Mouse (Mus musculus) embryonic facial prominence, embryonic 10.5 days (tissue): ENCODE results near the gene Hes1. TPM values are rescaled to one million over a fixed set of nuclear protein-coding genes. Genes with fewer than 3 reads are reported as not detected.

Experiments
- DNase-seq: peaks from one replicate; pipeline ENCODE4 v3.0.0-alpha.2; 2017; ENCODE audit warnings: low spot score
- H3K27ac ChIP-seq: fragments of 300-500 bp; sonication (generic); replicated peaks from 2 replicates; pipeline ENCODE4 v1.5.1; 2016; ENCODE audit warnings: mild to moderate bottlenecking
- H3K27me3 ChIP-seq: fragments of 300-500 bp; sonication (generic); replicated peaks from 2 replicates; pipeline ENCODE4 v1.6.1; 2016; ENCODE audit warnings: low read depth, mild to moderate bottlenecking; ENCODE audit not compliant: poor library complexity, severe bottlenecking
- H3K36me3 ChIP-seq: fragments of 300-500 bp; sonication (generic); replicated peaks from 2 replicates; pipeline ENCODE4 v1.6.1; 2016; ENCODE audit warnings: mild to moderate bottlenecking, moderate library complexity
- H3K4me1 ChIP-seq: fragments of 300-500 bp; sonication (generic); 2 replicates; pipeline ENCODE4 v1.6.1; 2016
- H3K4me3 ChIP-seq: fragments of 300-500 bp; sonication (generic); 2 replicates; pipeline ENCODE4 v1.5.1; 2016; ENCODE audit warnings: mild to moderate bottlenecking, moderate library complexity
- H3K9me3 ChIP-seq: fragments of 300-500 bp; sonication (generic); 2 replicates; pipeline ENCODE4 v1.6.1; 2016; ENCODE audit warnings: mild to moderate bottlenecking
- WGBS: fragments of 180-500 bp; shearing (Covaris S2); methylation state at CpG from one replicate; pipeline ENCODE4 v1.1.7; 2016; 5-methylcytosine and 5-hydroxymethylcytosine counted together
- polyA plus RNA-seq: library from polyadenylated mRNA; unstranded; fragments of >200 nt; fragmentation: Nextera tagmentation; extraction: Ambion mirVana; gene quantifications from 2 replicates; pipeline ENCODE4 v1.2.1, GENCODE M21; 2016

The Hes1 gene
- polyA plus RNA-seq, 1 experiment from 2014 or later: 47.2 TPM

DNA sequence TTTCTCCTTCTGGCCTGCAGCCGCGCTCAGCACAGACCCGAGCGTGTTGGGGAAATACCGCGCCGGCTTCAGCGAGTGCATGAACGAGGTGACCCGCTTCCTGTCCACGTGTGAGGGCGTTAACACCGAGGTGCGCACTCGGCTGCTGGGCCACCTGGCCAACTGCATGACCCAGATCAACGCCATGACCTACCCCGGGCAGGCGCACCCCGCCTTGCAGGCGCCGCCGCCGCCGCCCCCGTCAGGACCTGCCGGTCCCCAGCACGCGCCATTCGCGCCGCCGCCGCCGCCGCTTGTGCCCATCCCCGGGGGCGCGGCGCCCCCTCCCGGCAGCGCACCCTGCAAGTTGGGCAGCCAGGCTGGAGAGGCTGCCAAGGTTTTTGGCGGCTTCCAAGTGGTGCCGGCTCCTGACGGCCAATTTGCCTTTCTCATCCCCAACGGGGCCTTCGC lies 2.7 kb downstream of the Hes1 start:
- WGBS: under 1% methylated on average over 46 of the region's 46 CpGs

DNA sequence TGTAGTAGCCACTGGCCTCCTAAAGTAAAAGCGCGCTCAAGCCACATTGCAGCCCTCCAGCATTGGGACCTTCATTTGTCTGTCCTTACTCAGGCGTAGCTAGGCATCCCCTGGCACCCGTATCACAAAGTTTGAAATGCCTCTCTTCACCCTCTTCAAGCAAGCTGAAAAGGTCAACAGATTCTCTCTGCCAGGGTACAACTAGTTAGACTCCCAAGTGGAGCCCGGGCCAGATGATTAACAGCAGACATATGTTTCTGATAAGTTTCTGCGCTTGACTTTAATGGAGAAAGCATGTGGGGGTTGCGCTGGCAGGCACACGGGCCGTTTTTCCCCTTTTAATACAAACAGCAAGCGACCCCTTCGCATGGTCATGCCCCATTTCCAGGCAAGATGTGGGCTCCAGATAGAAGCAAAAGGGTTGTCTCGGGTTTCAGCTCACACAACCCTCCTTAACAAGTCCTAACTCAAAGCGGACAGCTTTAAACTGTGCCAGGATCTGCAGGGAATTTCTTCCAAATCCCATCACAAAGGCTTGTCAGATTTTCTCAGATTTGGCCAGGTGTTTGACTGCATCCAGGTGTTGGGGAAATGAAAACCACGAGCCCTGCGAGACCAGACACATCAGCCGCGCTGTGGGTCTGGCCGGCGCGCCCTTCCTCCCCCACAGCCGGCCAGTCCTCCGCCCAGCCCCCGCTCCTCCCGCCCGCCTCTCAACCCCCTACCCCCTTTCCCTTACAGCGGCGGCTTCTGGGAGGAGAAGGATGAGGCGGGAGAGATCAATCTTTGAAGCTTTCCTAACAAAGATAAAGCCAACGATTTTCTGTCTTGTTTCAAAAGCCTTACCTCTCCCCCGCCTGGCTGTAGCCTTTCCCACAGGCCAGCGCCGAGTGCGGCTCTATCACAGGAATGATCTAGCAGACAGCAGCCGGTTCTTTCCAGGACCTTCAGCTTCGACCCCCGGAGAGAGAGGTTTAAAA lies 4.1 kb downstream of the Hes1 start:
- Histone ChIP-seq H3K4me1 (peaks cover 71% of the 10 kb centered on the region), H3K27ac (peak overlapping the region; percentile 95), H3K27me3 (peaks cover 18% of the 10 kb centered on the region), H3K4me3 (peak overlapping the region; percentile 67), H3K36me3 (peaks cover 7% of the 10 kb centered on the region; the same call in 1 of the 2 replicates), H3K9me3 (no peaks in the 10 kb centered on the region)
- DNase-seq: peak; percentile 89
- WGBS: under 1% methylated on average over 36 of the region's 36 CpGs

More for the DNA sequence above, 2.7 kb downstream of the Hes1 start:
- peak overlapping the region; percentile 67 for H3K4me3 ChIP-seq
- DNase-seq: peak; percentile 90
- peak overlapping the region; percentile 99 for H3K27ac ChIP-seq
- H3K27me3 ChIP-seq: peaks cover 12% of the 10 kb centered on the region
- H3K36me3 ChIP-seq: peaks cover 7% of the 10 kb centered on the region; the same call in 1 of the 2 replicates
- peaks cover 83% of the 10 kb centered on the region for H3K4me1 ChIP-seq
- no peaks in the 10 kb centered on the region for H3K9me3 ChIP-seq

- peak overlapping the region; percentile 95 for H3K27ac ChIP-seq
- peaks cover 7% of the 10 kb centered on the region; the same call in 1 of the 2 replicates for H3K36me3 ChIP-seq
- no peaks in the 10 kb centered on the region for H3K9me3 ChIP-seq
- H3K4me1 ChIP-seq: peaks cover 60% of the 10 kb centered on the region
- 3% methylated on average over 4 of the region's 4 CpGs for WGBS
- peak overlapping the region; percentile 61 for H3K4me3 ChIP-seq
- DNase-seq: no peak
- H3K27me3 ChIP-seq: peaks cover 24% of the 10 kb centered on the region
These were observed 5.4 kb downstream of the Hes1 start for GRCm38 (mm10) chr16:30069580-30069949.

DNA sequence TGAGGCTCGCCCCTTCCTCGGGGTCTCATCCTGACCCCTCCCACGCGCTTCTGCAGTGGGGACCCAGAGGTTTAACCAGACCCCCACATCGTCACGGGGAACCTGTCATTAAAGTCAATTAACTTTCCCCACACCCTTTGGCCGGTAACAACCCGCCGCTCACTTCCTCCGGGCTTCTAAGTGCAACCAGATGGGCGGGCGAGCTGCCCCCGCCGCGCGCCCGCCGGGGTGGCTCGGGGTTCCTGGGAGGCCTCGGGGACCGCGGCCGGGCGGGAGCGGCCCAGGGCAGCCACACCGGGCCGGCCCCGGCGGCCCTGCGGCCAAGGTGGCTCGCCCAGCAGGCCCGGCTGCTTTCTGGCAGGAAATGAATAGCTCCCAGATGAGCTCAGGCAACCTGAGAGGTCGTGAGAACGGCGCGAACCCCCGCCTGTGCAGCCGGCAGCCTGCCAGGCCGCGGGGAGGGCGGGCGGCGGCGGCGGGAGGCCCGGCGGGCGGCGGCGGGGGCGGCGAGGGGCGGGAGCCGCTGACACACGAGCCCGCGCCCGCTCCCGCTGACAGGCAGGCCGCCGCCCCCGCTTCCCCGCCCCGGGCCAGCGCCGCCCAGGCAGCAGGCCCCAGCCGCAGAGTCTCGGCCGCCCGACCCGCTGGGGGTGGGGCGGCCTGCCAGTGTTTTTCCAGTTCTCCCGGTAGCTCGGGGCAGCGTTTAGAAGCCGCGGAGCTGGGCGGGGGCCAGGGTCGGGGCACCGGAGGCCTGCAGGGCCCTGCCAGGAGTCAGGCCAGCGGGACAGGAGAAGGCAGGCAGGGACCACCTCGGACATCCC lies 6.0 kb downstream of the Hes1 start:
- peak; percentile 91 for DNase-seq
- Histone ChIP-seq H3K27ac (peak overlapping the region; percentile 95), H3K36me3 (peaks cover 7% of the 10 kb centered on the region; the same call in 1 of the 2 replicates), H3K9me3 (no peaks in the 10 kb centered on the region), H3K4me1 (peaks cover 56% of the 10 kb centered on the region), H3K4me3 (peak overlapping the region; percentile 61), H3K27me3 (peaks cover 24% of the 10 kb centered on the region)
- under 1% methylated on average over 82 of the region's 82 CpGs for WGBS

DNA sequence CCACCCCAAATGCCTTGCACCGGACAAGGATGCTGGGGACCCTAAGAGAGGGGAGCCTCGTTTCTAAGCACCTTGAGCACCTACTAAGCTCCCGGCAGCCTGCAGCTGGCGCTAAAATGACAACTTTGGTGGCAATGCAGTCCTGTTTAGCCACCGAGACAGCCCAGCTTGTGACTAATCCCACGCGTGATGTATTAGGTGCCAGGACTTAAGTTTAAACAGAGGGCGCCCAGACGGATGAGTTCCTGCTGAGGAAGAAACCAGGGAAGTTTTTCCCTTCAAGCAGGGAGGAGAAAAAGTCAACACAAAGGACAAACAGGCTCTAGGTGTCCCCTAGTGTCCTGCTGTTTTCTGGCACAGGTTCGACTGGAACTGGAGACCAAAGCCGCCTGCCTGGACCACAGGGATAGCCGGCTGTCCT lies 6.6 kb downstream of the Hes1 start:
- WGBS: 1% methylated on average over 12 of the region's 12 CpGs
- peaks cover 24% of the 10 kb centered on the region for H3K27me3 ChIP-seq
- peak overlapping the region; percentile 61 for H3K4me3 ChIP-seq
- H3K27ac ChIP-seq: peak overlapping the region; percentile 95
- H3K36me3 ChIP-seq: peaks cover 7% of the 10 kb centered on the region; the same call in 1 of the 2 replicates
- no peak for DNase-seq
- H3K4me1 ChIP-seq: peaks cover 56% of the 10 kb centered on the region
- no peaks in the 10 kb centered on the region for H3K9me3 ChIP-seq

DNA sequence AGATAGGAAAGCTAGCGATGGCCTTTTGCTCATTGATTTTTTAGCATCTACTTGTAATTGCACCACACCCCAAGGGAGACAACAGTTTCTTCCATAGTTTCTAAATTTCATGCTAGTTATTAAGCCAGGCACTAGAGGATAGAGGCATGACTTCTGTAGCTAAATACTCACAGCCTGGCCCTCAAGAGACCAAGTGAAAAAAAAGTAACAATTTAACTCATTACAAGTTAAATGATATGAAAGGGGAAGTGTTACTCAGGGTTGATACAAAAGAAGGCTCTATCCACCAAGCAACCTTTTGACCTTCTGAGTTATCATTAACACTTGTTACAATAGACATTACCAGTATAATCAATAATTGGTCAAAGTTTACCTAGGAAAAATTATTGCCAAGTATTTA lies 9.1 kb downstream of the Hes1 start:
- Histone ChIP-seq H3K27me3 (peaks cover 24% of the 10 kb centered on the region), H3K27ac (no peak overlapping the region), H3K9me3 (no peaks in the 10 kb centered on the region), H3K4me3 (no peak overlapping the region), H3K36me3 (no peaks in the 10 kb centered on the region), H3K4me1 (peaks cover 36% of the 10 kb centered on the region)
- 93% methylated on average over 1 of the region's 1 CpGs for WGBS
- no peak for DNase-seq

DNA sequence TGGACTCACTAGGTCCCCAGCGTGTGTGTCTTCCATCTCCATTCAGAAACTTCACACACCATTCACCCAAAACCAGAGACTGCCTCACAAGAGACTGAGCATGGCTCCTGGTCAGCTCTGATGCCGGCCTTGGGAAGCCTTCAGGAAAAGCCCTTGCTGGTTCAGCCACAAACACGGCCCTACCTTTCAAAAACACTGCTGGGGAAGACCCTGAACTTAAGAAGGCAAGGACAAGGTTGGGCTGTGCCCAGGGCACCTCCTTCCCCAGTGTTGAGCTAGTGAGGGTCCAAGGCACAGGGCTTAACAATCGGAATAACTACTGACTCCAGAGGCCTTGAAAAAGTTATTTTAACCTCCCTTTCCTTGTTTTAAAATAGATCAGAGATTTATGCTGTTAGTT lies 17.3 kb downstream of the Hes1 start:
- Histone ChIP-seq H3K27me3 (peaks cover 27% of the 10 kb centered on the region), H3K9me3 (no peaks in the 10 kb centered on the region; the same call in 1 of the 2 replicates), H3K4me3 (no peak overlapping the region), H3K4me1 (peaks cover 30% of the 10 kb centered on the region), H3K36me3 (no peaks in the 10 kb centered on the region), H3K27ac (peak overlapping the region; percentile 49; the same call in 1 of the 2 replicates)
- no peak for DNase-seq
- WGBS: 52% methylated on average over 4 of the region's 4 CpGs

DNA sequence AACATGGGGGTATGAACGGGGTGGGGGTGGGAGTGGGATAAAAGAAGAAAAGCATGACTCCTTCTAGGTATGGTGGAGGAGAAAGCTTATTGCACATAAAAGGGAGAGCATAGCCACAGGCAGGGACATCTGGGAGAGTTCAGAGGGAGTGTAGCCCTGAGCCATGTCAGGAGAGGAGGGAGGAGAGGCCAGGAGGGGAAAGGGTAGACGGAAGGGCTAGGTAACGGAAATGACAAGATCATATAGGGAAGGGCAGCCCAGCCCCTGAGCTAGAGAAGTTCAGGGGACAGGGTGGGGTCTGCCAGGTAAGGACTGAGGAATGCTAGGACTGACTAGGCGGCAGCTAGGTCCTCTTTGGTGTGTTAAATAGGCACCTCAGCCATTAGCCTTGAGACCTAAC lies 17.8 kb downstream of the Hes1 start:
- Histone ChIP-seq H3K36me3 (no peaks in the 10 kb centered on the region), H3K4me3 (no peak overlapping the region), H3K27ac (0 out of 2 replicates have a peak overlapping the region, but pooled peaks have one; percentile 32), H3K27me3 (peaks cover 27% of the 10 kb centered on the region), H3K9me3 (no peaks in the 10 kb centered on the region; the same call in 1 of the 2 replicates), H3K4me1 (peaks cover 33% of the 10 kb centered on the region)
- 73% methylated on average over 4 of the region's 4 CpGs for WGBS
- DNase-seq: no peak

GRCm38 (mm10) chr16:30082965-30083364 lies 18.8 kb downstream of the Hes1 start:
- Histone ChIP-seq H3K4me1 (peaks cover 33% of the 10 kb centered on the region), H3K27ac (no peak overlapping the region), H3K9me3 (no peaks in the 10 kb centered on the region; the same call in 1 of the 2 replicates), H3K4me3 (no peak overlapping the region), H3K36me3 (no peaks in the 10 kb centered on the region), H3K27me3 (peaks cover 28% of the 10 kb centered on the region)
- WGBS: 94% methylated on average over 8 of the region's 8 CpGs
- DNase-seq: no peak

DNA sequence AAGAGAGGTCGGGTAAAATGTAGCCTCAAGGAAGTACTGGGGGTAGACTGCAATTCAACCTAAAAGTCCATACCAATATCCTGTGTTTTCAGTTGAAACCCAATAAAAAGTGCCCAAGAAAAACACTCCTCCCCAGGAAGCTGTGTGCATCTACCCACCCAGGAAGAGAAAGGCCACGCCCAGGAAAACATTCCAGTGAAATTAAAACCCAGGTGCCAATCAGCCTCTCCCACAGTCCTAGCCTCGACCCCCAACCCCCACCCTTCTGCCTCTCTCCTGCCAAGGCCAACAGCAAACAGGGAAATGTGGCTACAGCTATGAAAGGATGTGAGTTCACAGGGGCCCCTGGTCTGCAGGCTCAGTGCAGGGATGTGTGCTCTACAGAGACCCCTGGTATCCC lies 19.4 kb downstream of the Hes1 start:
- Histone ChIP-seq H3K36me3 (no peaks in the 10 kb centered on the region), H3K27ac (peak overlapping the region; percentile 48), H3K27me3 (peaks cover 33% of the 10 kb centered on the region), H3K4me1 (peaks cover 33% of the 10 kb centered on the region), H3K9me3 (no peaks in the 10 kb centered on the region; the same call in 1 of the 2 replicates), H3K4me3 (no peak overlapping the region)
- no peak for DNase-seq
- 57% methylated on average over 3 of the region's 3 CpGs for WGBS

DNA sequence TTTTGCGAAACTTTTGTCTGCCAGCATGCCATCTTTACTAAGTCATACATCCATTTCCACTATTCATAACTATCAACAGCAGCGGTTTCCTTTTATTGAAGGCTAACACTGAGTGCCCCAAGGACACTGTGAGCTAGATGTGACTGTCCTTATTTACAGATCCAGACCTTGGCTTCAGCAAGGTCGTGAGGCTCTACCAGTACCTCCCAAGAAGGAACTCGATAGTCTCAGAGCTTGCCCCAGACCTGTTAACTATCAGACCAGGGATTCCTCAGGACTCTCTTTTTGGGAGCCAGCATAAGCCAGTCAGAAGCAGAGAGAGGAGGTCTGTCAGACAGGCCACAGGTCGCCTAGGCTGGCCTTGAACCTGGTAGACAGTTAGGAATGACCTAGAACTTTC lies 24.5 kb downstream of the Hes1 start:
- Histone ChIP-seq H3K27ac (no peak overlapping the region), H3K4me1 (peaks cover 18% of the 10 kb centered on the region), H3K27me3 (peaks cover 31% of the 10 kb centered on the region), H3K4me3 (no peak overlapping the region), H3K9me3 (no peaks in the 10 kb centered on the region), H3K36me3 (no peaks in the 10 kb centered on the region)
- 87% methylated on average over 5 of the region's 5 CpGs for WGBS
- no peak for DNase-seq

DNA sequence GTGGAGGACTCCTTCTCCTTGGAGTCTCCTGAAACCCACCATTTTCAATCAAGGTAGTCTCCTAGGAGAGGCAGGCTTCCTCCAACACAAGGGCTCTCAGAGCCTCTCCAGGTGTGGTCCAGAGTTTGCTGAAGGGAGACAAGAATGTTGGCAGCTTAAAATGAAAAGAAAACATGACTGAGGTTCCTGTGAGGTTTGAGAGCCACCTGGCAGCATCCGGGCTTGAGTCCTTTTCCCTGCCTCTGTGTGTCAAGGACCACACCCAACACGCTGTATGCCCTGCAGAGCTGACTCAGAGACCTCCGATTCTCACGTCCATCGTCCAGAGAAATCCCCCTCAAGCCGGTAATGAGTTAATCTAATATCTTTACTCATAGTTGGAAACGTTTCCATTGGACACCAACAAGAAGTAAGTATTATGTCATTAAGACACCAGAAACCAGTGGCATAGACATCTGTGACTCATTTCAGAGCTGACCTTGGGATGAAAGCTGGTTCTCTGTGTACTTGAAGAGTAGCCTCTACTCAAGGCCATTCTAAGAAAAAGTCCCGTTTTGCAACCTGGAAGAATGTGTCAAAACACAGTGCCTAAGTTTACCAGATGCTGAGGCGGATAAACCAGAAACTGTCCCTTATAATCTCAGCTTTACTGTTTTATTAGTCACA lies 26.1 kb downstream of the Hes1 start:
- Histone ChIP-seq H3K4me3 (no peak overlapping the region), H3K36me3 (no peaks in the 10 kb centered on the region), H3K4me1 (peaks cover 16% of the 10 kb centered on the region), H3K9me3 (no peaks in the 10 kb centered on the region), H3K27me3 (peaks cover 34% of the 10 kb centered on the region), H3K27ac (no peak overlapping the region)
- DNase-seq: no peak
- WGBS: 66% methylated on average over 9 of the region's 9 CpGs
